Mouse (Mus musculus) embryonic facial prominence, embryonic 12.5 days (tissue): ENCODE measurements at regions not wholly inside any gene's neighbourhood (a gene's known extent, or its start where the extent isn't known, plus 50 kb on each side); places are given as distances from the start of the nearest gene placed in this dataset.

ENCODE experiments used
- ATAC-seq: fragments of 200-750 bp; cut with Nextera tagmentation; 2 replicates; pipeline ENCODE4 v1.8.0; 2017; ENCODE audit not compliant: insufficient number of reproducible peaks, insufficient read depth, low FRiP score, low TSS enrichment
- H3K27ac ChIP-seq: fragments of 300-500 bp; sonication (generic); 2 replicates; pipeline ENCODE4 v1.5.1; 2016; ENCODE audit warnings: mild to moderate bottlenecking
- H3K27me3 ChIP-seq: fragments of 300-500 bp; sonication (generic); 2 replicates; pipeline ENCODE4 v1.6.1; 2016; ENCODE audit warnings: mild to moderate bottlenecking, moderate library complexity
- H3K36me3 ChIP-seq: fragments of 300-500 bp; sonication (generic); 2 replicates; pipeline ENCODE4 v1.6.1; 2016; ENCODE audit warnings: mild to moderate bottlenecking
- H3K4me1 ChIP-seq: fragments of 300-500 bp; sonication (generic); 2 replicates; pipeline ENCODE4 v1.6.1; 2016
- H3K4me2 ChIP-seq: fragments of 300-500 bp; sonication (generic); replicated peaks from 2 replicates; pipeline ENCODE4 v1.6.1; 2016; ENCODE audit warnings: mild to moderate bottlenecking, moderate library complexity
- H3K4me3 ChIP-seq: fragments of 300-500 bp; sonication (generic); 2 replicates; pipeline ENCODE4 v1.5.1; 2016; ENCODE audit warnings: mild to moderate bottlenecking
- H3K9ac ChIP-seq: fragments of 300-500 bp; sonication (generic); 2 replicates; pipeline ENCODE4 v1.6.1; 2016; ENCODE audit warnings: mild to moderate bottlenecking, moderate library complexity
- H3K9me3 ChIP-seq: fragments of 300-500 bp; sonication (generic); 2 replicates; pipeline ENCODE4 v1.6.1; 2016; ENCODE audit warnings: mild to moderate bottlenecking, moderate library complexity
- WGBS: fragments of 180-500 bp; shearing (Covaris S2); methylation state at CpG from one replicate; pipeline ENCODE4 v1.1.7; 2016; 5-methylcytosine and 5-hydroxymethylcytosine counted together

- no peak for ATAC-seq
Observed at GRCm38 (mm10) chr12:56472856-56473647, 63.7 kb downstream of the Nkx2-1 start.

DNA sequence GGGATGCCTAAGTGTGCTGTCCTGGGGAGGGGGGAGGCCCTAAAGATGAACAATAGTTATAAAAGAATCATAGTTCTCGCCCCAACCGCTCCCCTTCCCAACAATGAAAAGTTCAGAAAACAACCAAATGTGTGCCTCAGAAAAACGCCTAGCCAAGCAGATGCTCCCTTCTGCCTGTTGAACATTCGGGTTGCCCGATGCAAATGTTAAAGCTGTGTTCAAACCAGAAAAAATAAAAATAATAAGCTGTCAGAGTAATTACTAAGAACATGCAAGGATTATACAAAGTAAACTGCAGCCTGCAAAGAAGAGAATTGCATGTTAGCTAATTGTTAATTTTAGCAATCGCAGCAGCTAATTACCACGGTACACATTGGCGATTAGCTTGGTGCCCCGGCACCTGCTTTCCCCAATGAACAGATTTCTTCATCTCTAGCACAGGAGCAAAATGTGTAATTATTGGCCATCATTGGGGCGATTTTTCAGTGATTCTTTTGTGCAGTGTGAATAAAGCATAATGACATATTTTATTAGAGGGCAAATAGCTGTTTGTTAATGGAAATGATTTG, 65.7 kb downstream of the Nkx2-1 start:
- no peak overlapping the region for H3K9ac ChIP-seq
- no peaks in the 10 kb centered on the region for H3K4me1 ChIP-seq
- no peak overlapping the region for H3K4me2 ChIP-seq
- no peak overlapping the region for H3K27ac ChIP-seq
- no peaks in the 10 kb centered on the region for H3K27me3 ChIP-seq
- ATAC-seq: no peak
- no peaks in the 10 kb centered on the region for H3K9me3 ChIP-seq
- H3K36me3 ChIP-seq: no peaks in the 10 kb centered on the region
- 77% methylated on average over 10 of the region's 10 CpGs for WGBS
- H3K4me3 ChIP-seq: no peak overlapping the region

More at GRCm38 (mm10) chr12:56472856-56473647, 63.7 kb downstream of the Nkx2-1 start:
- Histone ChIP-seq H3K4me2 (no peak overlapping the region), H3K4me3 (no peak overlapping the region), H3K4me1 (no peaks in the 10 kb centered on the region), H3K9me3 (no peaks in the 10 kb centered on the region), H3K27ac (no peak overlapping the region), H3K9ac (no peak overlapping the region), H3K27me3 (no peaks in the 10 kb centered on the region), H3K36me3 (no peaks in the 10 kb centered on the region)
- 64% methylated on average over 10 of the region's 10 CpGs for WGBS

GRCm38 (mm10) chr12:56459508-56460119, 77.1 kb downstream of the Nkx2-1 start:
- H3K36me3 ChIP-seq: no peaks in the 10 kb centered on the region
- H3K4me2 ChIP-seq: peak overlapping the region; percentile 29
- no peak overlapping the region for H3K9ac ChIP-seq
- peaks cover 29% of the 10 kb centered on the region for H3K27me3 ChIP-seq
- H3K4me1 ChIP-seq: 0 out of 2 replicates have a peak, but pooled peaks cover 4% of the 10 kb centered on the region
- ATAC-seq: no peak
- 4% methylated on average over 10 of the region's 10 CpGs for WGBS
- H3K4me3 ChIP-seq: no peak overlapping the region
- H3K27ac ChIP-seq: no peak overlapping the region
- H3K9me3 ChIP-seq: no peaks in the 10 kb centered on the region

- WGBS: 8% methylated on average over 16 of the region's 16 CpGs
- Histone ChIP-seq H3K4me1 (0 out of 2 replicates have a peak, but pooled peaks cover 4% of the 10 kb centered on the region), H3K27ac (no peak overlapping the region), H3K9ac (no peak overlapping the region), H3K4me2 (peak overlapping the region; percentile 29), H3K4me3 (no peak overlapping the region), H3K9me3 (no peaks in the 10 kb centered on the region), H3K36me3 (no peaks in the 10 kb centered on the region), H3K27me3 (peaks cover 25% of the 10 kb centered on the region)
- no peak for ATAC-seq
Observed at GRCm38 (mm10) chr12:56458665-56459507, 77.8 kb downstream of the Nkx2-1 start.

DNA sequence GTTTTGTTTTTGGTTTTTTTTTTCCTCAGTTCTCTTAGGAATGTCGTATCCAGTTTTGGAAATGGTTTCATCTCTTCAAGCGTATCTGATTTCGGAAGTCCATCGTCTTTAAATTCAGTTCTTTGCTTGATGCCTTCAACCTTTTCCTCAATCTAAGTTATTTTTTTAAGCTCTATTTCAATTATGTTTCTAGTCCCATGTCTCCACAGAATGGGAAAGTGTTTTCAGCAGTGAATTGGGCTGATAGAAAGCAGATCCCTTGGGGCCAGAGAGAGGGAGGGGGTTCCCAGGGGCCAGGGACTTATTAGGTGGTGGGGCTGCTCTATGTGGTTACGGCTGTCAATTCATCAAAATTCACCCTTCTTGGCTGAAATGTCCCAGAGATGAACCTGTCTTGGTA, 78.8 kb downstream of the Nkx2-1 start:
- H3K4me3 ChIP-seq: no peak overlapping the region
- 27% methylated on average over 5 of the region's 5 CpGs for WGBS
- H3K4me2 ChIP-seq: no peak overlapping the region
- H3K9me3 ChIP-seq: no peaks in the 10 kb centered on the region
- peaks cover 25% of the 10 kb centered on the region for H3K27me3 ChIP-seq
- H3K27ac ChIP-seq: no peak overlapping the region
- no peak for ATAC-seq
- H3K4me1 ChIP-seq: 0 out of 2 replicates have a peak, but pooled peaks cover 4% of the 10 kb centered on the region
- no peaks in the 10 kb centered on the region for H3K36me3 ChIP-seq
- no peak overlapping the region for H3K9ac ChIP-seq

GRCm38 (mm10) chr12:56457356-56457755, 79.4 kb downstream of the Nkx2-1 start:
- Histone ChIP-seq H3K4me2 (no peak overlapping the region), H3K4me3 (no peak overlapping the region), H3K9me3 (no peaks in the 10 kb centered on the region), H3K4me1 (0 out of 2 replicates have a peak, but pooled peaks cover 4% of the 10 kb centered on the region), H3K27ac (no peak overlapping the region), H3K27me3 (peaks cover 23% of the 10 kb centered on the region), H3K9ac (no peak overlapping the region), H3K36me3 (no peaks in the 10 kb centered on the region)
- ATAC-seq: no peak
- WGBS: 0% methylated on average over 2 of the region's 2 CpGs

- H3K36me3 ChIP-seq: no peaks in the 10 kb centered on the region
- no peak for ATAC-seq
- no peak overlapping the region for H3K4me3 ChIP-seq
- H3K9me3 ChIP-seq: no peaks in the 10 kb centered on the region
- 78% methylated on average over 2 of the region's 2 CpGs for WGBS
- H3K4me1 ChIP-seq: no peaks in the 10 kb centered on the region
- no peak overlapping the region for H3K27ac ChIP-seq
- no peak overlapping the region for H3K9ac ChIP-seq
- no peak overlapping the region for H3K4me2 ChIP-seq
- no peaks in the 10 kb centered on the region for H3K27me3 ChIP-seq
Observed at GRCm38 (mm10) chr12:56450261-56450660, 86.4 kb downstream of the Nkx2-1 start.

GRCm38 (mm10) chr12:56448786-56449564, 87.7 kb downstream of the Nkx2-1 start:
- 79% methylated on average over 12 of the region's 12 CpGs for WGBS
- H3K9me3 ChIP-seq: no peaks in the 10 kb centered on the region
- no peak overlapping the region for H3K9ac ChIP-seq
- H3K27ac ChIP-seq: no peak overlapping the region
- H3K4me3 ChIP-seq: no peak overlapping the region
- H3K27me3 ChIP-seq: no peaks in the 10 kb centered on the region
- no peak for ATAC-seq
- H3K36me3 ChIP-seq: no peaks in the 10 kb centered on the region
- no peak overlapping the region for H3K4me2 ChIP-seq
- no peaks in the 10 kb centered on the region for H3K4me1 ChIP-seq

DNA sequence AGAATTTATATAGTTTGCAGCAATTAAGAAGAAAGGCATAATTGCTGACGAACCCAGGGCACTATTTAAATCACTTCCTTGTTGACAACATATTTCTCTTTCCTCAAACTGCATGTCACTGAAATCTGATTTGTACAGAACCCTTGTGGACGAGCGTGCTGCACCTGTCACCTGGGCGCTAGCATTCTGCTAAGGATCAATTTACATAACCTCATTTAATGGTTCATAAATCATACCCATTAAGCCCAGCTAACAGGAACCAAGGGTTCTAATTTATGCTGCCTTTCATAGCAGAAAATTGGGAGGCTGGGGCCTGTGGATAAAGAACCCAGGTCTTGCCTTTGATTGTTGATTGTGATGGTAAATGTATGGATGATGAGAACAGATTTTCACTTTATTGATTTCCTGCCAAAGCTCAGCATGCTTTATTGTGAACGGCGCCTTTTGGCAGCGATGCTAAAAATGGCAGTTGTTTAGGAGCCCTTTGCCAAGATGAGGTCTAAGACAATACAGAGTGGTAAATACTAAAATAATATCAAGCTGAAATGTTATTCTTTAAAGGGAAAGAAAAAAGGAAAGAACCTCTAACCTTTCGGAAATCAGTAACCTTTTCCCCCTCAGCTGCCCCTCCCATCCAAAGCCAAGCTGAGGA, 95.4 kb downstream of the Nkx2-1 start:
- Histone ChIP-seq H3K27me3 (no peaks in the 10 kb centered on the region), H3K27ac (no peak overlapping the region), H3K9ac (no peak overlapping the region), H3K4me1 (no peaks in the 10 kb centered on the region; the same call in 1 of the 2 replicates), H3K36me3 (no peaks in the 10 kb centered on the region), H3K4me2 (no peak overlapping the region), H3K9me3 (no peaks in the 10 kb centered on the region), H3K4me3 (no peak overlapping the region)
- 78% methylated on average over 8 of the region's 8 CpGs for WGBS
- ATAC-seq: no peak

DNA sequence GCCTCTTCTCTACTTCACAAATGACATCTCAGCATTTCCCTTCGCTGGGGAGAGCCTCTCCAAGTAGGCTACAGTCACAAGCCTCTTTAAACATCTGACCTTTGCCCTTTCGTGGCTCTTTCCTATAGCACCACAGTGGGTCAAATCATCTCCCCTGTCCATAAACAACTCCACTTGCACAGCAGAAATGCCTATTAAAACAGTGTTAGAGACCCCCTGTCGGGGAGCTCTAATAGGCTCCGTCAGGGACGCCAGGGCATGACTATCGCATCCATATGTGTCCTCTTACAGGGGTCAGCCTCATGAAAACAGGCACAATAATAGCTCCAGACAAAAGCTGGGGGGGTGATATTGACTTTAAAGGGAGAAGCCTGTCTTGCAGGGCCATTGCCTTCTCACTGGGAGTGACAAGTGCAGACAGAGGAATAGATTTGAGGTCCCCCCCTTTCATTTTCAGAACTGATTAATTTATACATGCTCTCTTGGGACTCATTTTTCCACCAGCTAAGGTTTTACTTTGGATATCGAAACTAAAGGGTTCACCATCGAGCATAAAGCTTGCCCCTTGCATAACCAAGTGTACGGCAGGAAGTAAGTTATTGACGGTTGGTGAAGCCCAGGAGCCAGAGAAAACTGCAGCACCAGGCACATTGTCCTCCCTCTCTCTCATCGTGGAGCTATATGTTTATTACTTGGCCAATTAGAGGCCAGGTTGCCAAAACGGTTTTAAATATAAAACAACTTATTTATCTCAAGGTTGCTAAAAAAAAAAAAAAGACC, 94.6 kb upstream of the Mbip start:
- no peak for ATAC-seq
- Histone ChIP-seq H3K9ac (no peak overlapping the region), H3K4me1 (no peaks in the 10 kb centered on the region; the same call in 1 of the 2 replicates), H3K36me3 (no peaks in the 10 kb centered on the region), H3K27me3 (no peaks in the 10 kb centered on the region), H3K4me3 (no peak overlapping the region), H3K9me3 (no peaks in the 10 kb centered on the region), H3K27ac (no peak overlapping the region), H3K4me2 (no peak overlapping the region)
- WGBS: 40% methylated on average over 12 of the region's 12 CpGs
